In genomic region chr2:60880789-60881570, GRCm38 (mm10) we compare ENCODE assay signal across 8 mouse cellular contexts.
DNase-seq lines count a peak whose midpoint lies in the region; ATAC-seq and TF ChIP-seq lines count a peak whose summit lies in the region.

No protein-coding gene starts in this region.

- peak overlapping the region; percentile 87 for H3K4me2 ChIP-seq in heart, embryonic 16.5 days (ENCODE audit: low read depth, low read length)
- peak overlapping the region; percentile 86 for H3K4me2 ChIP-seq in lung, embryonic 14.5 days

- H3K27me3 ChIP-seq in heart, embryonic 16.5 days (ENCODE audit: control insufficient read depth, insufficient read depth, low read length) = no peaks in the 10 kb centered on the region
- no peaks in the 10 kb centered on the region for H3K27me3 ChIP-seq in lung, embryonic 14.5 days (ENCODE audit: insufficient read depth, low read length)

- 0 out of 2 replicates have a peak, but pooled peaks cover 3% of the 10 kb centered on the region for H3K36me3 ChIP-seq in heart, embryonic 16.5 days (ENCODE audit: control insufficient read depth, insufficient read depth)
- H3K36me3 ChIP-seq in lung, embryonic 14.5 days (ENCODE audit: insufficient read depth) = peaks cover 9% of the 10 kb centered on the region

- TF ChIP-seq CTCF in brain, embryonic 14.5 days (IDR thresholded peaks at IDR 0.05; ENCODE audit: borderline replicate concordance, extremely low read depth, insufficient read depth, insufficient read length) = no peak
- no peak for TF ChIP-seq CTCF in lung, embryonic 14.5 days (IDR thresholded peaks at IDR 0.05; ENCODE audit: low read depth)

- TF ChIP-seq POLR2A in brain, embryonic 14.5 days (IDR thresholded peaks at IDR 0.05; ENCODE audit: borderline replicate concordance, extremely low read depth, insufficient read depth, insufficient read length, poor library complexity, severe bottlenecking) = 0 out of 2 replicates have a peak, but pooled peaks have one; percentile 7

- H3K4me3 ChIP-seq in heart, embryonic 16.5 days (ENCODE audit: low read length) = peak overlapping the region; percentile 95
- H3K4me3 ChIP-seq in lung, embryonic 14.5 days (ENCODE audit: low read depth, low read length) = peak overlapping the region; percentile 93

- H3K27ac ChIP-seq in heart, embryonic 16.5 days (ENCODE audit: low read length) = peak overlapping the region; percentile 89
- H3K27ac ChIP-seq in lung, embryonic 14.5 days (ENCODE audit: low read depth) = peak overlapping the region; percentile 94

- H3K9ac ChIP-seq in heart, embryonic 16.5 days (ENCODE audit: low read length) = peak overlapping the region; percentile 98
- H3K9ac ChIP-seq in lung, embryonic 14.5 days = peak overlapping the region; percentile 98

- H3K9me3 ChIP-seq in heart, embryonic 16.5 days (replicated peaks; ENCODE audit: control insufficient read depth, low read length) = no peaks in the 10 kb centered on the region
- no peaks in the 10 kb centered on the region for H3K9me3 ChIP-seq in lung, embryonic 14.5 days (ENCODE audit: low read depth, low read length)

- ATAC-seq in erythroid progenitor cell, adult 5-6 weeks (replicated peaks; ENCODE audit: low FRiP score, poor library complexity, severe bottlenecking) = peak; percentile 78
- ATAC-seq in heart, embryonic 16.5 days (replicated peaks; ENCODE audit: extremely low read depth, insufficient read depth, low FRiP score) = peak; percentile 88
- peak; percentile 86 for ATAC-seq in lung, embryonic 14.5 days (ENCODE audit: insufficient read depth)
- peak; percentile 51 for ATAC-seq in neutrophil, adult 5-6 weeks (ENCODE audit: extremely low read depth, insufficient number of reproducible peaks, low FRiP score, poor library complexity, severe bottlenecking)

- DNase-seq in CD4-positive, CD25-positive, alpha-beta regulatory T cell, adult 2 months (ENCODE audit: low read depth, low spot score) = peak; percentile 82
- peak; percentile 68 for DNase-seq in brain, embryonic 14.5 days (ENCODE audit: low read depth)
- DNase-seq in kidney, postnatal 25 days = peak; percentile 73 to 89
- DNase-seq in lung, embryonic 14.5 days = peak; percentile 83
- DNase-seq in thymus, adult 18-20 months = peak; percentile 60 to 65

- under 1% methylated on average over 68 of the region's 104 CpGs for WGBS in heart, embryonic 16.5 days
- under 1% methylated on average over 99 of the region's 104 CpGs for WGBS in lung, embryonic 14.5 days

- peaks cover 55% of the 10 kb centered on the region for H3K4me1 ChIP-seq in heart, embryonic 16.5 days (ENCODE audit: control insufficient read depth, insufficient read depth, low read length)
- H3K4me1 ChIP-seq in lung, embryonic 14.5 days (ENCODE audit: insufficient read depth) = peaks cover 46% of the 10 kb centered on the region

Comparison
In these comparisons a context has a peak if more than half of its experiments do, and no peak if none do; other contexts are left out.
1. Peak in every context shown above with its lines: DNase-seq, ATAC-seq, H3K4me3 ChIP-seq and H3K27ac ChIP-seq.